Mouse (Mus musculus) E14TG2a.4 (cell line): ENCODE results near the gene Serpina6.

ENCODE experiments used
- CTCF ChIP-seq: conservative IDR thresholded peaks from 2 replicates; pipeline ENCODE4 v1.5.1; 2014; ENCODE audit warnings: low read length
- NANOG ChIP-seq: IDR thresholded peaks from 2 replicates; pipeline ENCODE4 v1.6.1; 2014; ENCODE audit warnings: borderline replicate concordance, low read length, mixed read lengths

DNA sequence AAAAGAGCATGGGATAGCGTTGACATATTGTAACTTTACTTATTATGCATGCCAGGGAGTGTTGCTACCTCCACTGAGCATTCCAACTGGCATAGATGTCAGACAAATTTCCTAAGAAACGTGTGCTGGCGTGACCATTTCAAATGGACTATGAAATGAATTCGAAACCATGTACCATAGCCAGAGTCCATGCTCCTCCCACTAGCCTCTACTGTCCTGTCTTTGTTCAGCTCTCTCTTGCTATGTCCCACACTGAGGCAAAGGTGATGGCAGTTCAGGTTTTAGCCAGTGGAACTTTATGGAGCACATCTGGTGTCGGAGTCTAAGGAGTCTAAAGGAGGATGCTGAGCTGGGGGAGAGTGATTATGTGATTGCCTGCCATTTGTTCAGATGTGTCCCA is 3.1 kb upstream of the Serpina6 start:
- no peak for TF ChIP-seq CTCF
- TF ChIP-seq NANOG = no peak
